Mouse (Mus musculus) cortical plate, adult 2 months (tissue): ENCODE data around the gene Ccdc36. TPM values are rescaled to one million over a fixed set of nuclear protein-coding genes. Genes with fewer than 3 reads are reported as not detected.

Experiments
- H3K27ac ChIP-seq: fragments of 200-500 bp; 2 replicates; pipeline ENCODE4 v1.5.1; 2012; ENCODE audit warnings: low read length, control low read depth, inconsistent platforms; ENCODE audit not compliant: insufficient read depth
- H3K4me1 ChIP-seq: fragments of 200-500 bp; 2 replicates; pipeline ENCODE4 v1.6.1; 2011; ENCODE audit warnings: low read length; ENCODE audit not compliant: control insufficient read depth, insufficient read depth
- H3K4me3 ChIP-seq: fragments of 200-500 bp; 2 replicates; pipeline ENCODE4 v1.5.1; 2011; ENCODE audit warnings: mild to moderate bottlenecking, low read length, control low read depth; ENCODE audit not compliant: insufficient read depth
- CTCF ChIP-seq: fragments of 200-500 bp; IDR thresholded peaks from 2 replicates; pipeline ENCODE4 v1.5.1; 2011; ENCODE audit warnings: mild to moderate bottlenecking, control low read depth, low read length; ENCODE audit not compliant: insufficient read depth; ENCODE audit errors: extremely low read depth
- POLR2A ChIP-seq: fragments of 200-500 bp; IDR thresholded peaks from 2 replicates; pipeline ENCODE4 v1.6.1; 2011; ENCODE audit warnings: mild to moderate bottlenecking, low read length, control low read depth; ENCODE audit not compliant: insufficient read depth; ENCODE audit errors: extremely low read depth
- polyA plus RNA-seq: library from polyadenylated mRNA; depleted of rRNA; stranded (reverse); fragments of >200 nt; gene quantifications from 2 replicates; pipeline ENCODE4 v1.2.3, GENCODE M21; 2012; rRNA removed

The Ccdc36 gene
- polyA plus RNA-seq, 1 experiment = 0.33 TPM

GRCm38 (mm10) chr9:108394191-108394590 lies 34.1 kb downstream of the Ccdc36 start:
- Histone ChIP-seq H3K4me1 (no peaks in the 10 kb centered on the region), H3K4me3 (no peak overlapping the region), H3K27ac (no peak overlapping the region)
- no peak for TF ChIP-seq POLR2A
- no peak for TF ChIP-seq CTCF

- Histone ChIP-seq H3K4me1 (no peaks in the 10 kb centered on the region), H3K4me3 (no peak within 1 kb of the TSS), H3K27ac (no peak within 1 kb of the TSS)
- TF ChIP-seq CTCF = no peak
Measured at GRCm38 (mm10) chr9:108392676-108393075, 35.6 kb downstream of the Ccdc36 start, which contains the start of gene 1700102P08Rik. TSS of gene 1700102P08Rik (plus strand) at chr9:108392805.

GRCm38 (mm10) chr9:108389220-108389619 lies 39.1 kb downstream of the Ccdc36 start:
- no peak overlapping the region for H3K4me3 ChIP-seq
- H3K4me1 ChIP-seq = no peaks in the 10 kb centered on the region
- TF ChIP-seq POLR2A = no peak
- no peak for TF ChIP-seq CTCF
- no peak overlapping the region for H3K27ac ChIP-seq

GRCm38 (mm10) chr9:108388601-108389000 lies 39.7 kb downstream of the Ccdc36 start:
- Histone ChIP-seq H3K4me3 (no peak overlapping the region), H3K27ac (no peak overlapping the region), H3K4me1 (no peaks in the 10 kb centered on the region)
- TF ChIP-seq CTCF = no peak
- TF ChIP-seq POLR2A = no peak

GRCm38 (mm10) chr9:108386816-108387215 lies 41.5 kb downstream of the Ccdc36 start:
- Histone ChIP-seq H3K4me3 (no peak overlapping the region), H3K4me1 (no peaks in the 10 kb centered on the region), H3K27ac (no peak overlapping the region)
- no peak for TF ChIP-seq POLR2A
- TF ChIP-seq CTCF = no peak

- no peak overlapping the region for H3K27ac ChIP-seq
- TF ChIP-seq CTCF (no peak), POLR2A (no peak)
- H3K4me3 ChIP-seq = no peak overlapping the region
- no peaks in the 10 kb centered on the region for H3K4me1 ChIP-seq
Measured at GRCm38 (mm10) chr9:108385006-108385405, 43.3 kb downstream of the Ccdc36 start.

- H3K27ac ChIP-seq = no peak overlapping the region
- H3K4me3 ChIP-seq = no peak overlapping the region
- TF ChIP-seq POLR2A (no peak), CTCF (no peak)
- H3K4me1 ChIP-seq = no peaks in the 10 kb centered on the region
Measured at GRCm38 (mm10) chr9:108381382-108381781, 46.9 kb downstream of the Ccdc36 start.

- H3K27ac ChIP-seq = no peak overlapping the region
- H3K4me1 ChIP-seq = no peaks in the 10 kb centered on the region
- H3K4me3 ChIP-seq = no peak overlapping the region
- TF ChIP-seq POLR2A (no peak), CTCF (no peak)
Measured at GRCm38 (mm10) chr9:108379294-108379693, 49.0 kb downstream of the Ccdc36 start.

- TF ChIP-seq POLR2A = no peak
- TF ChIP-seq CTCF = no peak
- no peak overlapping the region for H3K27ac ChIP-seq
- no peak overlapping the region for H3K4me3 ChIP-seq
- H3K4me1 ChIP-seq = no peaks in the 10 kb centered on the region
Measured at GRCm38 (mm10) chr9:108378736-108379135, 49.5 kb downstream of the Ccdc36 start.

GRCm38 (mm10) chr9:108378234-108378633 lies 50.0 kb downstream of the Ccdc36 start:
- TF ChIP-seq CTCF (no peak), POLR2A (no peak)
- H3K4me1 ChIP-seq = no peaks in the 10 kb centered on the region
- H3K4me3 ChIP-seq = no peak overlapping the region
- H3K27ac ChIP-seq = no peak overlapping the region

Other genes starting within 250 kb of the Ccdc36 start
- gene Bsn, start 238.1 kb downstream of the Ccdc36 start, polyA plus RNA-seq = 105 and 106 TPM in 2 replicates
- 31.2 and 33.5 TPM in 2 replicates for gene Dag1, start 164.5 kb downstream of the Ccdc36 start, polyA plus RNA-seq
- gene Nicn1, start 138.1 kb downstream of the Ccdc36 start, polyA plus RNA-seq = 101 and 102 TPM in 2 replicates
- 54.1 and 55.0 TPM in 2 replicates for gene Amt, start 131.6 kb downstream of the Ccdc36 start, polyA plus RNA-seq
- gene Rhoa, start 122.4 kb downstream of the Ccdc36 start, polyA plus RNA-seq = 167 and 176 TPM in 2 replicates
- 53.0 and 55.6 TPM in 2 replicates for gene Tcta, start 122.3 kb downstream of the Ccdc36 start, polyA plus RNA-seq
- gene Gpx1, start 89.6 kb downstream of the Ccdc36 start, polyA plus RNA-seq = 258 and 294 TPM in 2 replicates
- gene Usp4, start 80.6 kb downstream of the Ccdc36 start, polyA plus RNA-seq = 114 and 116 TPM in 2 replicates
- 1.1 TPM in 2 replicates for gene 1700102P08Rik, start 35.7 kb downstream of the Ccdc36 start, polyA plus RNA-seq
- not detected in 2 replicates for gene BC048562, start 8.0 kb upstream of the Ccdc36 start, polyA plus RNA-seq
- 19.9 and 22.3 TPM in 2 replicates for gene Ccdc71, start 32.0 kb upstream of the Ccdc36 start, polyA plus RNA-seq
- gene Klhdc8b, start 33.1 kb upstream of the Ccdc36 start, polyA plus RNA-seq = 44.9 and 46.1 TPM in 2 replicates
- gene Lamb2, start 51.3 kb upstream of the Ccdc36 start, polyA plus RNA-seq = 31.6 and 34.2 TPM in 2 replicates
- gene Usp19, start 62.1 kb upstream of the Ccdc36 start, polyA plus RNA-seq = 169 and 173 TPM in 2 replicates
- gene Qars, start 79.2 kb upstream of the Ccdc36 start, polyA plus RNA-seq = 110 TPM in 2 replicates
- 110 and 111 TPM in 2 replicates for gene Qrich1, start 88.3 kb upstream of the Ccdc36 start, polyA plus RNA-seq
- gene Impdh2, start 131.8 kb upstream of the Ccdc36 start, polyA plus RNA-seq = 62.2 and 63.6 TPM in 2 replicates
- gene Ndufaf3, start 138.9 kb upstream of the Ccdc36 start, polyA plus RNA-seq = 69.6 and 71.9 TPM in 2 replicates
- 224 and 245 TPM in 2 replicates for gene Dalrd3, start 141.4 kb upstream of the Ccdc36 start, polyA plus RNA-seq
- 70.9 and 74.9 TPM in 2 replicates for gene Wdr6, start 150.3 kb upstream of the Ccdc36 start, polyA plus RNA-seq
- gene P4htm, start 169.2 kb upstream of the Ccdc36 start, polyA plus RNA-seq = 105 and 112 TPM in 2 replicates
- 43.7 and 44.4 TPM in 2 replicates for gene Arih2, start 220.9 kb upstream of the Ccdc36 start, polyA plus RNA-seq
- gene Slc25a20, start 233.6 kb upstream of the Ccdc36 start, polyA plus RNA-seq = 12.6 and 13.8 TPM in 2 replicates